Mouse (Mus musculus) urinary bladder, postnatal 4 days (tissue): Measurements from ENCODE around the gene Snapc1.
A peak's percentile ranks its signal among the peaks of the same experiment; 100 is the strongest.

Experiments used
- DNase-seq, 2 experiments: peaks; one replicate each; pipeline ENCODE4 v3.0.0; 2021 to 2022; ENCODE audit warnings: low spot score in 2 of 2

The Snapc1 gene

GRCm38 (mm10) chr12:73964291-73965281, at the start of gene Snapc1:
Gene Snapc1 (plus strand): TSS chr12:73964481.
- peak; percentile 90 to 95 for DNase-seq

GRCm38 (mm10) chr12:73918479-73918878, 45.8 kb upstream of the Snapc1 start:
- no peak for DNase-seq

- DNase-seq = no peak
Measured at GRCm38 (mm10) chr12:73930266-73930665, 34.0 kb upstream of the Snapc1 start.

DNA sequence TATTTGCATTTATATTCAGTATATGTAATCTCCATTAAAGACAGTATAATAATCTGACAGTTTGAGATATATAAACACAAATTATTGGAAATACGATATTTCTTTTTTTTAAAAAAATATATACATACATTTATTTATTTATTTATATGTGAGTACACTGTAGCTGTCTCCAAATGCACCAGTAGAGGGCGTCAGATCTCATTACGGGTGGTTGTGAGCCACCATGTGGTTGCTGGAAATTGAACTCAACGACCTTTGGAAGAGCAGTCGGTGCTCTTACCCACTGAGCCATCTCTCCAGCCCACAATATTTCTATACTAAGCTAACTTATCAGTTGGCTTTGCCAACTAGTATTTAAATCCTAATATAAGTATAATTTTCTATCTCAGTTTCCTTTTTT, 33.0 kb upstream of the Snapc1 start:
- no peak for DNase-seq

- no peak for DNase-seq
Measured at GRCm38 (mm10) chr12:73934528-73934927, 29.8 kb upstream of the Snapc1 start.

- no peak for DNase-seq
Measured at GRCm38 (mm10) chr12:73937353-73937752, 26.9 kb upstream of the Snapc1 start, which contains the start of gene Gm49321. Gene Gm49321 (plus strand): TSS chr12:73937653.

DNA sequence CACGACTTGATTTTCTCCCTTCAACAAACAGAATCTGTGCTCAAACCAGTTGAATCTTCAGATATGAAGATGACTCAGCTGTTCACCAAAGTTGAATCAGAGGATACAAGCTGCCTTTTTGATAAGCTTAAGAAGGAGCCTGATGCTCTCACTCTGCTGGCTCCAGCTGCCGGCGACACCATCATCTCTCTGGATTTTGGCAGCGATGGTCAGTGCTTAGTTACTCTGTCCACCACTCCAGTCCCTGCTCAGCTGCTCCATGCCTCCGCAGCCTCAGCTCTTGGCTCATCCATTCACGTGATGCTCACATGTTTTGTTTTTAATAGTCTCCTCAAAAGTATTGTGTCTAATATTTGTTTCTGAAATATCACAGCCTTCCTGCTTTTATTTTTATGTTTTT, 24.7 kb upstream of the Snapc1 start:
- no peak for DNase-seq

DNA sequence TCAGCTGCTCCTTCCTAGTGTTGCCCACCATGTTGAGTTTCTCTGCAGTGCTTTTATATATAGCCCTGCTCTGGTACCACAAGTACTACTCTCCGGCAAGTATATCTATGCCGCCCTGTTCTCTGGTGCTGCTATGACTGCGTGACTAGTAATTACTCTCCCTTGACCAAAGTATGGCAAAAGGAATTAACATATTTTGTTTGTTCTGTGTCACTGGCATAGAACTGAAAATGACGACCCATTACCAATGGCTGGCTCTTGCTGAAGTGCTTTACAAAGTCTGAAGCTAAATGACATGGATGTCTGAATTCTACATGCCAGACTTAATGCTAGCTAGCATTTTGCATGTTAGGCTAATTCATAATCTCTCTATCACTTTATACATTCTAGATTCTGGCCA, 15.9 kb upstream of the Snapc1 start:
- DNase-seq = no peak

GRCm38 (mm10) chr12:73949318-73950058, 14.8 kb upstream of the Snapc1 start:
- DNase-seq = peak in 1 of 2 experiments; percentile 37

DNA sequence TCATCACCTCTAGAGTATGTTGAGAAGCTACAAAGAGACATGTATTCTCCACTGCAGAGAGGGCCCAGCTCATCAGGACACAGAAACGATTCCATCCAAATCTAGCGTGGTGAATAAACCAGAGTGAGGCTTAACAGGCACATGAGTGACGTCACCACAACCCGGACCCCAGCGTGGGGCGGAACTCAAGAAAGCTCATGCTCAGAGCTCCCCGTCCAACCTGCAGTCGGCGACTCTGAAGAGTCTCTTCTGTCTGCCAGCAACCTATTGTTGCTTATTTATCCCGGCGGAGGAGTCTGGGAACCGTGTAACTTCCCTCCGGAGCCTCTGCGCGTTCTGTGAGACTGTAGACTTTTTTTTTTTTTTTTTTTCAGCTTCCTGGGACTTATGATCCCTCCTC, 11.4 kb upstream of the Snapc1 start:
- no peak for DNase-seq

DNA sequence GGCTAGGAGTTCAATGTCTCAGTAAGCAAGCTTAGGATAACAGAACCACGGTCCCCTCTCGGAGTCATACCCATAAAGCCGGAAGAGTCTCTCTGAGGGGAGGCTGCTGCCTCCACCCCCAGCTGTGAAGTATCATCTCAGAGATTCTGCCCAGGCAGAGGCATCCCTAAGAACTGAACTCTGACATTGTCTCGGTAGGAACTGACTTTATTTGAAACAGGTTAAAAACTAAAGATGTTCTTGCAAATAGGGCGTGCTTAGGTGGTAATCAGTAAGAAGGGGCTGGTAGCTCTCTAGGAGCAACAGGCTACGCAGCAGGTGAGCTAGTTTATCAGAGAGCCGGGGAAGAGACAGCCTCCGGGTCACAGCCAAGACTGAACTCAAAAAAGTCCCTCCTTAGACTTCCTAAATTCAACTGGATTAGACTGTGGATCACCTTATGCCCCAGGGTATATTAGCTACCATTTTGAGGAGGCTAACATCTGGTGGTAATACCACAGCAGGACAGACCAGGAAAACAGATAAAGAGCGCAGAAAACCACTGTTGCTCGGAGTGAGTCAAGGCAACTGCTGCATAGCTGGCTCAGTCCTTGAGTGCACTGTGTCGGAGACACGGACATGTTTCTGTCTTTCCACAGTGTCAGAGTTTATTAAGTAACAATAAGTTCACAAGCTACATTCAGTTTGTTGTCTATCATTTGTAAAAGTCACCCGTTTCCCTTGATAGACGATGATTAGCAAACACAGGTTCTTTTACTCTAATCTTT, 10.7 kb upstream of the Snapc1 start:
- DNase-seq = no peak

DNA sequence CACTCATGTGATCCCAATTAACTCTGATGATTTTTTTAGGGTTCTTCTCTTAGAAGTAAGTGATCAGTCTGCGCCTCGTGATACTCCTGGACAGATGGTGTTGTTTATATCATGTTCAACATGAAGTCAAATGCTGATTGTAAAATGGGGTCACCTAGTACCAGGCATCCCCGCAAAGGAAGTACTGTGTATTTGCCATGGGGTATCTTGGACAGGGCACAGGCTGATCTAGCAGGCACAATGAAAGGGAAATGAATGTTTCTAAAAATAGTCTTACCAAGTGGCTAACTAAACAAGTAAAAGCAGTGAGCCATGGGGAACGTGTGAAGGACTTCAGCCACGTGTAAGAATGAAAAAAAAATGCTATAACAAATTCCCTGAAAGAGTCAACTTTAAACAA, 9.5 kb upstream of the Snapc1 start:
- no peak for DNase-seq

- DNase-seq = no peak
Measured at GRCm38 (mm10) chr12:73957676-73958075, 6.6 kb upstream of the Snapc1 start.

DNA sequence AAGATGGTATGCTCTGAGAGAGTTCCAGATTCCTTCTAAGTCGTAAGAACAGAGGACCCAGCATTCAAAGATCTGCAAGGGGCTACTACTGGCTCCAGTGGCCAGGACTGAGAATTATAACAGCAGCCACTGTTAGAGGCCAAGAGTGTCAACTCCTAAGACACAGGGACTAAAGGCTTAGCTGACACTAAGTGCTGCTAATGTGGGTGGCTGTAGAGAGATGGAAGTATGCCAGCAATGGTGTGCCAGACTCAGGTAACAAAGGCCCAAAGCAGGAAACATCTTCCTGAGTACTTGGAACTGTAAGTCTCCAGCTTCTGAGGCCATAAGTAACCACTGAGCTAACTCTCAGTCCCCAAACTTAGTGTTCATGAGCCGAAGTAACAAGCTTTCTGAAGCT, 5.5 kb upstream of the Snapc1 start:
- no peak for DNase-seq

- DNase-seq = no peak
Measured at GRCm38 (mm10) chr12:73969142-73969541, 4.9 kb downstream of the Snapc1 start.

DNA sequence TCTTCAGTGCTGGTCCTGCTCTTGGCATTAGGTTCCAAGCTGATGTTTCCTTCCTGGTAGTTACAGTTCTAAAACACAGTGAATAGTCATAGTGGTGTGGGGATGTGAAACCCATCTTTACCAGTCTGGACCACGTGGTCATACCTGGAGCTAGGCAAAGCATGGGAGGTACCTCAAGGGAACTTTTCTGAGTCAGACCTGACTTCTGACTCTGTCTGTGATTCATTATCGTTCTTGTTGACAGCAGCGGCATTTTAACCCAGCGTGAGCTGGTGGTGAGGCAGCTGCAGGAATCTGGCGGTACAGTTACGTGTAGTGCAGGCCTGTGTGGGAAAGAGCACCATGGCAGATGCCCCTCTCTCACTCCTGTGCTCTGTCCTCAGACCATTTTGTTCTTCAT, 10.3 kb downstream of the Snapc1 start:
- DNase-seq = no peak

- DNase-seq = no peak
Measured at GRCm38 (mm10) chr12:73978144-73978543, 13.9 kb downstream of the Snapc1 start.

DNA sequence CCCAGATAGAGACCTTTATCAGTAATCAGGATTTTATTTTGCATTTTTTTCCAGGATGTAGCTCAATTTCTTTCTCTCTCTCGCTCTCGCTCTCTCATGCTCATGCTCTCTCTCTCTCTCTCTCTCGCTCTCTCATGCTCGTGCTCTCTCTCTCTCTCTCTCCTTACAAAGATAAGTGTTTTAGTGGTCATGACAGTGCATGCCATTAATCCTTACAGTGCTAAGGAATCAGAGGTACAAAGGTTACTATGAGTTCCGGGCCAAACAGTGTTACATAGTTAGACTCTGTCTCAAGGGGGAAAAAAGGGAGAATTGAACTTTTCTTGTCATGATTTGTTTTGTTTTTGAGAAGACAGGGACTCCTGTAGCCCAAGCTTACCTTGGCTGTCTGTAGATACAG, 15.4 kb downstream of the Snapc1 start:
- no peak for DNase-seq

- peak; percentile 32 to 75 for DNase-seq
Measured at GRCm38 (mm10) chr12:73982533-73982932, 18.3 kb downstream of the Snapc1 start.

GRCm38 (mm10) chr12:73986299-73986698, 22.0 kb downstream of the Snapc1 start:
- no peak for DNase-seq

GRCm38 (mm10) chr12:73988393-73989008, 24.2 kb downstream of the Snapc1 start:
- DNase-seq = no peak
